Comparison of ENCODE assay signal across 12 mouse cellular contexts in genomic region chr7:44587676-44588075, GRCm38 (mm10). TPM values are rescaled to one million over a fixed set of nuclear protein-coding genes. Genes with fewer than 3 reads are reported as not detected.
DNase-seq lines count a peak whose midpoint lies in the region; ATAC-seq and TF ChIP-seq lines count a peak whose summit lies in the region.
"Had no signal": no experiment of that assay in that cellular context is flagged by ENCODE, and none has a peak within 500 bp of the region (broad histone marks: within the 10 kb centered on the region; RNA-seq: fewer than 3 reads in every experiment).

No protein-coding gene starts in this region.

- peaks cover 9% of the 10 kb centered on the region for H3K4me1 ChIP-seq in heart, embryonic 11.5 days (ENCODE audit: control insufficient read depth, insufficient read depth, low read length)
- no peaks in the 10 kb centered on the region for H3K4me1 ChIP-seq in ES-Bruce4 (ENCODE audit: control insufficient read depth, insufficient read depth, low read length)
- peaks cover 56% of the 10 kb centered on the region for H3K4me1 ChIP-seq in forebrain, embryonic 12.5 days
- H3K4me1 ChIP-seq in midbrain, embryonic 10.5 days = peaks cover 64% of the 10 kb centered on the region

- TF ChIP-seq EP300 in ES-Bruce4 (IDR thresholded peaks at IDR 0.05; ENCODE audit: insufficient read depth, low read depth, low read length) = no peak

- no peak for DNase-seq in heart, postnatal 25 days (ENCODE audit: low spot score)
- DNase-seq in midbrain, embryonic 10.5 days (ENCODE audit: low spot score) = no peak
- no peak for DNase-seq in adrenal gland, adult (ENCODE audit: inconsistent age in 2 of 2, low spot score in 1 of 2)
- no peak for DNase-seq in heart, postnatal 36 days
- DNase-seq in left cerebral cortex, postnatal 36 days (ENCODE audit: low spot score in 2 of 2) = no peak
- DNase-seq: right cerebral cortex, postnatal 14 days had no signal

- H3K27ac ChIP-seq in heart, embryonic 11.5 days (ENCODE audit: low read depth, low read length) = no peak overlapping the region
- no peak overlapping the region for H3K27ac ChIP-seq in ES-Bruce4 (ENCODE audit: insufficient read depth, low read length)
- H3K27ac ChIP-seq in forebrain, embryonic 12.5 days = no peak overlapping the region
- H3K27ac ChIP-seq in midbrain, embryonic 10.5 days (replicated peaks) = no peak overlapping the region
- H3K27ac ChIP-seq: liver, embryonic 14.5 days had no signal

- H3K4me2 ChIP-seq in heart, embryonic 11.5 days = no peak overlapping the region
- peak overlapping the region; percentile 99 for H3K4me2 ChIP-seq in forebrain, embryonic 12.5 days

- no peak for TF ChIP-seq POLR2A in ES-Bruce4 (IDR thresholded peaks at IDR 0.05; ENCODE audit: insufficient read depth, low read length)

- peak overlapping the region; percentile 28; the same call in 1 of the 2 replicates for H3K4me3 ChIP-seq in heart, embryonic 11.5 days (ENCODE audit: low read depth, low read length)
- H3K4me3 ChIP-seq in ES-Bruce4 (ENCODE audit: low read depth, low read length) = peak overlapping the region; percentile 53
- peak overlapping the region; percentile 43 for H3K4me3 ChIP-seq in forebrain, embryonic 12.5 days (replicated peaks)
- peak overlapping the region; percentile 72 for H3K4me3 ChIP-seq in midbrain, embryonic 10.5 days
- H3K4me3 ChIP-seq: erythroblast, embryonic 14.5 days had no signal

- intact Hi-C loops in heart, postnatal 25 days (cut with DNase I) = no loop called here
- intact Hi-C loops in heart, postnatal 36 days (cut with DNase I) = no loop called here
- intact Hi-C loops in left cerebral cortex, postnatal 36 days (cut with DNase I) = loop anchor here (5.0 kb wide), 1 partner anchor 55 kb away; no protein-coding TSS in a partner anchor

- no peak for TF ChIP-seq CTCF in ES-Bruce4 (IDR thresholded peaks at IDR 0.05; ENCODE audit: low read depth, low read length)

- H3K27me3 ChIP-seq in heart, embryonic 11.5 days (ENCODE audit: control insufficient read depth, insufficient read depth, low read length) = peaks cover 76% of the 10 kb centered on the region
- H3K27me3 ChIP-seq in ES-Bruce4 (ENCODE audit: control insufficient read depth, insufficient read depth, low read length, poor library complexity, severe bottlenecking) = no peaks in the 10 kb centered on the region
- H3K27me3 ChIP-seq in forebrain, embryonic 12.5 days = peaks cover 66% of the 10 kb centered on the region
- H3K27me3 ChIP-seq in midbrain, embryonic 10.5 days (ENCODE audit: low read depth, poor library complexity, severe bottlenecking) = peaks cover 76% of the 10 kb centered on the region

- ATAC-seq in heart, embryonic 11.5 days (replicated peaks; ENCODE audit: insufficient number of reproducible peaks, low FRiP score, low TSS enrichment) = no peak
- no peak for ATAC-seq in forebrain, embryonic 12.5 days (ENCODE audit: low FRiP score)
- ATAC-seq: intestine, embryonic 16.5 days had no signal

- H3K9ac ChIP-seq in heart, embryonic 11.5 days (ENCODE audit: low read depth, low read length) = no peak overlapping the region
- peak overlapping the region; percentile 33 for H3K9ac ChIP-seq in ES-Bruce4 (ENCODE audit: low read depth, poor library complexity, severe bottlenecking)
- H3K9ac ChIP-seq in forebrain, embryonic 12.5 days = no peak overlapping the region
- H3K9ac ChIP-seq: liver, embryonic 14.5 days had no signal

- WGBS in heart, embryonic 11.5 days (ENCODE audit: insufficient replicate concordance) = 35% methylated on average over 6 of the region's 6 CpGs
- WGBS in forebrain, embryonic 12.5 days = 36% methylated on average over 6 of the region's 6 CpGs
- WGBS in midbrain, embryonic 10.5 days = 39% methylated on average over 6 of the region's 6 CpGs

- no peaks in the 10 kb centered on the region for H3K36me3 ChIP-seq in heart, embryonic 11.5 days (ENCODE audit: control insufficient read depth, insufficient read depth, low read length)
- no peaks in the 10 kb centered on the region for H3K36me3 ChIP-seq in ES-Bruce4 (ENCODE audit: control insufficient read depth, insufficient read depth, low read length, poor library complexity, severe bottlenecking)
- no peaks in the 10 kb centered on the region for H3K36me3 ChIP-seq in forebrain, embryonic 12.5 days (replicated peaks)
- H3K36me3 ChIP-seq in midbrain, embryonic 10.5 days = no peaks in the 10 kb centered on the region

- no peaks in the 10 kb centered on the region for H3K9me3 ChIP-seq in heart, embryonic 11.5 days (replicated peaks; ENCODE audit: control insufficient read depth, low read length)
- H3K9me3 ChIP-seq in ES-Bruce4 (replicated peaks; ENCODE audit: control insufficient read depth, insufficient read depth, low read length, poor library complexity, severe bottlenecking) = no peaks in the 10 kb centered on the region
- no peaks in the 10 kb centered on the region for H3K9me3 ChIP-seq in forebrain, embryonic 12.5 days
- no peaks in the 10 kb centered on the region for H3K9me3 ChIP-seq in midbrain, embryonic 10.5 days (replicated peaks)

RNA-seq across cellular contexts. Expression of gene Kcnc3, which starts 2.8 kb away (rescaled TPM):
- 0.07 and 0.23 TPM in 2 replicates for polyA plus RNA-seq in heart, embryonic 11.5 days (2014; fragmentation: Nextera tagmentation; extraction: Ambion mirVana)
- total RNA-seq in heart, postnatal 25 days (2021) = 1 to 10 TPM; 1.9 to 2.3 TPM
- 12.3 and 15.5 TPM in 2 replicates for polyA plus RNA-seq in ES-Bruce4 (2011; ENCODE audit: insufficient read depth, insufficient read length, low read depth, missing spikeins)
- 1.7 and 1.9 TPM in 2 replicates for polyA plus RNA-seq in forebrain, embryonic 12.5 days (2016; fragmentation: Nextera tagmentation; extraction: Ambion mirVana)
- 1.1 and 1.2 TPM in 2 replicates for polyA plus RNA-seq in midbrain, embryonic 10.5 days (2016; fragmentation: Nextera tagmentation; extraction: Ambion mirVana)
- 1 to 10 TPM; 2.0 to 2.3 TPM for total RNA-seq in heart, postnatal 36 days (2021)
- total RNA-seq in left cerebral cortex, postnatal 36 days (2021) = 100 to 1,000 TPM in 1 of 2 experiments, 10 to 100 TPM in 1; 97.6 to 107 TPM

RNA-seq across cellular contexts. Expression of gene Napsa, which starts 15.5 kb away (rescaled TPM):
- 0.70 TPM in 1 of 2 replicates, not detected in the other for polyA plus RNA-seq in heart, embryonic 11.5 days (2014; fragmentation: Nextera tagmentation; extraction: Ambion mirVana)
- under 1 TPM; 0.31 to 0.64 TPM for total RNA-seq in heart, postnatal 25 days (2021)
- polyA plus RNA-seq in ES-Bruce4 (2011; ENCODE audit: insufficient read depth, insufficient read length, low read depth, missing spikeins) = 0.97 and 1.1 TPM in 2 replicates
- polyA plus RNA-seq in forebrain, embryonic 12.5 days (2016; fragmentation: Nextera tagmentation; extraction: Ambion mirVana) = 0.38 and 0.51 TPM in 2 replicates
- polyA plus RNA-seq in midbrain, embryonic 10.5 days (2016; fragmentation: Nextera tagmentation; extraction: Ambion mirVana) = 0.36 and 0.42 TPM in 2 replicates
- total RNA-seq in heart, postnatal 36 days (2021) = under 1 TPM; 0.43 to 0.78 TPM
- not detected for total RNA-seq in left cerebral cortex, postnatal 36 days (2021)

RNA-seq across cellular contexts. Expression of gene Nr1h2, which starts 33.9 kb away (rescaled TPM):
- 48.5 and 53.4 TPM in 2 replicates for polyA plus RNA-seq in heart, embryonic 11.5 days (2014; fragmentation: Nextera tagmentation; extraction: Ambion mirVana)
- total RNA-seq in heart, postnatal 25 days (2021) = 10 to 100 TPM; 40.7 to 48.4 TPM
- 67.6 and 95.7 TPM in 2 replicates for polyA plus RNA-seq in ES-Bruce4 (2011; ENCODE audit: insufficient read depth, insufficient read length, low read depth, missing spikeins)
- 72.7 and 73.5 TPM in 2 replicates for polyA plus RNA-seq in forebrain, embryonic 12.5 days (2016; fragmentation: Nextera tagmentation; extraction: Ambion mirVana)
- polyA plus RNA-seq in midbrain, embryonic 10.5 days (2016; fragmentation: Nextera tagmentation; extraction: Ambion mirVana) = 82.8 and 84.2 TPM in 2 replicates
- 10 to 100 TPM; 48.2 to 50.8 TPM for total RNA-seq in heart, postnatal 36 days (2021)
- 10 to 100 TPM; 73.1 to 78.3 TPM for total RNA-seq in left cerebral cortex, postnatal 36 days (2021)

RNA-seq across cellular contexts. Expression of gene Pold1, which starts 39.0 kb away (rescaled TPM):
- 40.1 and 43.1 TPM in 2 replicates for polyA plus RNA-seq in heart, embryonic 11.5 days (2014; fragmentation: Nextera tagmentation; extraction: Ambion mirVana)
- 10 to 100 TPM; 12.5 to 12.8 TPM for total RNA-seq in heart, postnatal 25 days (2021)
- polyA plus RNA-seq in ES-Bruce4 (2011; ENCODE audit: insufficient read depth, insufficient read length, low read depth, missing spikeins) = 81.9 and 86.6 TPM in 2 replicates
- 111 and 126 TPM in 2 replicates for polyA plus RNA-seq in forebrain, embryonic 12.5 days (2016; fragmentation: Nextera tagmentation; extraction: Ambion mirVana)
- 168 and 179 TPM in 2 replicates for polyA plus RNA-seq in midbrain, embryonic 10.5 days (2016; fragmentation: Nextera tagmentation; extraction: Ambion mirVana)
- 10 to 100 TPM; 11.9 to 14.0 TPM for total RNA-seq in heart, postnatal 36 days (2021)
- 1 to 10 TPM; 7.5 to 7.6 TPM for total RNA-seq in left cerebral cortex, postnatal 36 days (2021)

RNA-seq across cellular contexts. Expression of gene Spib, which starts 55.8 kb away (rescaled TPM):
- not detected in 2 replicates for polyA plus RNA-seq in heart, embryonic 11.5 days (2014; fragmentation: Nextera tagmentation; extraction: Ambion mirVana)
- total RNA-seq in heart, postnatal 25 days (2021) = under 1 TPM; 0.18 to 0.53 TPM
- polyA plus RNA-seq in ES-Bruce4 (2011; ENCODE audit: insufficient read depth, insufficient read length, low read depth, missing spikeins) = 1.4 and 2.4 TPM in 2 replicates
- not detected in 2 replicates for polyA plus RNA-seq in forebrain, embryonic 12.5 days (2016; fragmentation: Nextera tagmentation; extraction: Ambion mirVana)
- polyA plus RNA-seq in midbrain, embryonic 10.5 days (2016; fragmentation: Nextera tagmentation; extraction: Ambion mirVana) = not detected in 2 replicates
- total RNA-seq in heart, postnatal 36 days (2021) = under 1 TPM; 0.31 to 0.51 TPM
- not detected for total RNA-seq in left cerebral cortex, postnatal 36 days (2021)
